Mouse (Mus musculus): ENCODE results near the gene Rin3. TPM values are rescaled to one million over a fixed set of nuclear protein-coding genes. Genes with fewer than 3 reads are reported as not detected.

Rin3 gene
- polyA plus RNA-seq, 1 experiment from 2014 or later = 3.7 TPM

DNA sequence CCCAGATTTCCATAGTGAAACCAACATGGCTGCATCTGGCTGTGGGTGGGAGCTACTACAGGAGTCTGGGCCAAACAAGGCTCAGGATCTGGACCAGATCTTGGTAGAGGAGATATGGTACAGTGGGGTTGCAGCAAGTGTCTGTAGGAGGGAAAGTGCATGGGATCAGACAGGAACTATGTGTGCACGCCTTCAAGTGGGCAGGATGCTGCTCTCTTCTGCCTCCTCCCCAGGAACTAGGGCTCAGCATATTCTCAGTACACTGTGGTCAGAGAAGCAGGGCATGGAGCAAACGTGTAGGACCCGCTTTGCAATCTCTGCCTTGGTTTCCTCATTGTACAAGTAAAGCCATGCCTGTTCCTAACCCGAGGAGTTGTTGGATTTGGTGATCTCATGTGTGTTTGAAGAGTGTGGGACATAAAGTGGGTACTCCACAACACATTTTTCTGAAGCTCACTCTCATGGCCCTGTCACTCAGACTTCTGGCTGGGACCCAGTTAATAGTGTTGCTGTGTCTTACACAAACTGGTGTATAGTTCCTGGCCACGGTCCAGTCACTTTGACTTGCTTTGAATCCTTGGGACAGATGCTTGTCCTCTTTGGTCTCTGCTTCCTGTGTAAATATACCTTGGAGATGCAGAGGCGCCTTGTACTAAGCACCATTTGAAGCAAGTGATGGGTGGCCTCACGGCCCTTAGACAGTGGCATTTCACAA lies 9.8 kb downstream of the Rin3 start:
- Histone ChIP-seq H3K9me3 (no peaks in the 10 kb centered on the region), H3K4me3 (replicated peaks) (no peak overlapping the region), H3K4me2 (replicated peaks) (no peak overlapping the region), H3K36me3 (no peaks in the 10 kb centered on the region), H3K27me3 (no peaks in the 10 kb centered on the region), H3K27ac (no peak overlapping the region), H3K4me1 (replicated peaks) (no peaks in the 10 kb centered on the region), H3K9ac (replicated peaks) (no peak overlapping the region)
- WGBS = 80% methylated on average over 7 of the region's 7 CpGs
- ATAC-seq = no peak

- no peaks in the 10 kb centered on the region for H3K9me3 ChIP-seq
- H3K4me2 ChIP-seq (replicated peaks) = no peak overlapping the region
- ATAC-seq = no peak
- no peaks in the 10 kb centered on the region for H3K27me3 ChIP-seq
- H3K36me3 ChIP-seq = no peaks in the 10 kb centered on the region
- H3K27ac ChIP-seq = no peak overlapping the region
- no peak overlapping the region for H3K9ac ChIP-seq (replicated peaks)
- no peak overlapping the region for H3K4me3 ChIP-seq (replicated peaks)
- WGBS = 75% methylated on average over 5 of the region's 5 CpGs
- 0 out of 2 replicates have a peak, but pooled peaks cover 2% of the 10 kb centered on the region for H3K4me1 ChIP-seq (replicated peaks)
Measured at GRCm38 (mm10) chr12:102294634-102295033, 11.8 kb downstream of the Rin3 start.

DNA sequence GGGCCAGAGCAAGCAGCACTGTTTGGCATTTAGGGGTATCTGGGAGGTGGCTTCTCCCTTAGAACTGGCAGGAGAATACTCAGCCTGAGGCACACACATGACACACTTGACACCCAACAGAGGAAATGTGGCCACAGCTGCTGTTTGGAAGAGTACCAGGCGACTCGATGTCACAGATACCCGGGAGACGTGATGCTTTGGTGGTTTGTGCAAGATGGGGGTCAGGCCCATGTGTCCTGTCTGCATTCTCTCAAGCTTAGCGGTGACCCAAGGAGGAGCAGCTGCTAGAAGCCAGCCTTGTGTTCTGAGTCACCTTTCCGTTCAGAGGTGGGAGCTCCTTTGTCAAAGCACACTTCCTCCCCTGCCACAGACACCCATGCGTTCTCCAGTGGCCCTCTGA lies 12.4 kb downstream of the Rin3 start:
- no peak overlapping the region for H3K27ac ChIP-seq
- H3K4me3 ChIP-seq (replicated peaks) = no peak overlapping the region
- no peak overlapping the region for H3K9ac ChIP-seq (replicated peaks)
- H3K36me3 ChIP-seq = no peaks in the 10 kb centered on the region
- no peak overlapping the region for H3K4me2 ChIP-seq (replicated peaks)
- no peaks in the 10 kb centered on the region for H3K27me3 ChIP-seq
- 78% methylated on average over 7 of the region's 7 CpGs for WGBS
- H3K9me3 ChIP-seq = no peaks in the 10 kb centered on the region
- 0 out of 2 replicates have a peak, but pooled peaks cover 2% of the 10 kb centered on the region for H3K4me1 ChIP-seq (replicated peaks)
- no peak for ATAC-seq

GRCm38 (mm10) chr12:102295662-102296061 lies 12.8 kb downstream of the Rin3 start:
- H3K27ac ChIP-seq = no peak overlapping the region
- no peak for ATAC-seq
- no peaks in the 10 kb centered on the region for H3K36me3 ChIP-seq
- 86% methylated on average over 8 of the region's 8 CpGs for WGBS
- H3K27me3 ChIP-seq = no peaks in the 10 kb centered on the region
- H3K4me2 ChIP-seq (replicated peaks) = no peak overlapping the region
- no peaks in the 10 kb centered on the region for H3K9me3 ChIP-seq
- 0 out of 2 replicates have a peak, but pooled peaks cover 2% of the 10 kb centered on the region for H3K4me1 ChIP-seq (replicated peaks)
- no peak overlapping the region for H3K4me3 ChIP-seq (replicated peaks)
- H3K9ac ChIP-seq (replicated peaks) = no peak overlapping the region

DNA sequence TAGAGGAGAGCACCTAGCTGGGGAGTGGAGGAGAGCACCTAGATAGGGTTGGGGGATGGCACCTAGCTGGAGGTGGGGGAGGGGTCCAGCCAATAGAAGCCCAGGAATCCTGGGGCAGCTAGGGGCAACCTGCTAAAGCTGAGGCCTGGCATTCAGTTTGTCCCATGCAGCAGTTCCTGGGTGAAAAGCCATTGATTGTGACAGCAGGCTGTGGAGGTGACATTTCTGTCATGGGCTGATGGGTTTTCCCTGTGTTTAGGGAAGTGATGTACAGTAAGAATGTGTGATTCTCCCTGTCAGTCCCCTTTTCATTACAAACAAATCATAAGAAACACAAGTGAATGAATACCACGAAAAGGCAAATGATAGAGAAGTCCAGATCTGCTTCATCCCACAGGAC lies 13.5 kb downstream of the Rin3 start:
- no peaks in the 10 kb centered on the region for H3K27me3 ChIP-seq
- ATAC-seq = no peak
- no peak overlapping the region for H3K9ac ChIP-seq (replicated peaks)
- no peak overlapping the region for H3K4me3 ChIP-seq (replicated peaks)
- no peak overlapping the region for H3K4me2 ChIP-seq (replicated peaks)
- 0 out of 2 replicates have a peak, but pooled peaks cover 2% of the 10 kb centered on the region for H3K4me1 ChIP-seq (replicated peaks)
- H3K9me3 ChIP-seq = no peaks in the 10 kb centered on the region
- no peaks in the 10 kb centered on the region for H3K36me3 ChIP-seq
- 74% methylated on average over 1 of the region's 1 CpGs for WGBS
- H3K27ac ChIP-seq = no peak overlapping the region

DNA sequence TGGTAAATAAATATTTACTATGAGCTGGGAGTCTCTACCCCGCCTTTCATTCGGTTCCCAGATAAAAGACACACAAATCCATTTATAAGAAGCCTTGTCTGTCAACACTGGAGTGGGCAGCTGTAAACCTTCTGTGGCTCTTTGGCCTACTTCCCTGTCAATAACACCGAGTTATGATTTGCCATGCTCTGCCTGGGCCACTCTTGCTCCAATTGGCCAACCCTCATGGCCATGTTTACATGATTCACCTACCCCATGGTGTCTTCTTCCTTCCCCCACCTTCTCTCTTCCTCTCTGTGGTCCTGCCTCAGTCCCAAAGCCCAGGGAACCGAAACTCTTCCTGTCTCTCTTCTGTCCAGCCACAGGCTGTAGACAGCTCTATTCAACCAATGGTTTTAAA lies 14.1 kb downstream of the Rin3 start:
- H3K9ac ChIP-seq (replicated peaks) = no peak overlapping the region
- no peak overlapping the region for H3K4me3 ChIP-seq (replicated peaks)
- H3K27ac ChIP-seq = no peak overlapping the region
- no peaks in the 10 kb centered on the region for H3K27me3 ChIP-seq
- no peak overlapping the region for H3K4me2 ChIP-seq (replicated peaks)
- 86% methylated on average over 4 of the region's 4 CpGs for WGBS
- H3K4me1 ChIP-seq (replicated peaks) = 0 out of 2 replicates have a peak, but pooled peaks cover 2% of the 10 kb centered on the region
- no peak for ATAC-seq
- H3K9me3 ChIP-seq = no peaks in the 10 kb centered on the region
- H3K36me3 ChIP-seq = no peaks in the 10 kb centered on the region

DNA sequence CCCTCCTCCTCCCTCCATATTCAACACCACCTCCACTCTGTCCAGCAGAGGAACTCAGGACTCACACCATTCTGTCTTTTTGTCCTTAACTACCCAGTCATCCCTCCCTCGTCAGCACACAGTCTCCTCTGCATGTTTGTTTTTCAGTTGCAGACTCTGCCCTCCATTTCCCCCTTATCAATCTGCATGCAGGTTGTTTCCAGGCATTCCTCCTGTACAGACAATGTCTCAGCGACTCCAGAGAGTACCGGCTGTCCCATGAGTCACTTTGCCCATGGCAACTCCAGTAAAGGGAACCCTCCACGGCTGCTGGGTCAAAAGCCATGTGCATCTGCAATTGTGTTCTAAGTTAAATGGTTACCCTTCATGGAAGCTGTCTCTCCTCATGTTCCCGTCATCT lies 16.4 kb downstream of the Rin3 start:
- H3K9ac ChIP-seq (replicated peaks) = no peak overlapping the region
- WGBS = 72% methylated on average over 5 of the region's 5 CpGs
- H3K27ac ChIP-seq = no peak overlapping the region
- H3K36me3 ChIP-seq = no peaks in the 10 kb centered on the region
- peaks cover 6% of the 10 kb centered on the region; the same call in 1 of the 2 replicates for H3K4me1 ChIP-seq (replicated peaks)
- no peak for ATAC-seq
- no peaks in the 10 kb centered on the region for H3K9me3 ChIP-seq
- H3K4me2 ChIP-seq (replicated peaks) = no peak overlapping the region
- no peaks in the 10 kb centered on the region for H3K27me3 ChIP-seq
- H3K4me3 ChIP-seq (replicated peaks) = no peak overlapping the region

- H3K9ac ChIP-seq (replicated peaks) = no peak overlapping the region
- no peak overlapping the region for H3K4me3 ChIP-seq (replicated peaks)
- ATAC-seq = no peak
- H3K9me3 ChIP-seq = no peaks in the 10 kb centered on the region
- no peaks in the 10 kb centered on the region for H3K36me3 ChIP-seq
- no peak overlapping the region for H3K4me2 ChIP-seq (replicated peaks)
- 71% methylated on average over 1 of the region's 1 CpGs for WGBS
- peaks cover 12% of the 10 kb centered on the region; the same call in 1 of the 2 replicates for H3K4me1 ChIP-seq (replicated peaks)
- H3K27ac ChIP-seq = no peak overlapping the region
- no peaks in the 10 kb centered on the region for H3K27me3 ChIP-seq
Measured at GRCm38 (mm10) chr12:102301585-102301984, 18.7 kb downstream of the Rin3 start.

- Histone ChIP-seq H3K9me3 (no peaks in the 10 kb centered on the region), H3K27me3 (no peaks in the 10 kb centered on the region), H3K36me3 (no peaks in the 10 kb centered on the region), H3K27ac (no peak overlapping the region), H3K4me2 (replicated peaks) (no peak overlapping the region), H3K4me3 (replicated peaks) (no peak overlapping the region), H3K4me1 (replicated peaks) (peaks cover 12% of the 10 kb centered on the region; the same call in 1 of the 2 replicates), H3K9ac (replicated peaks) (no peak overlapping the region)
- no peak for ATAC-seq
- WGBS = 88% methylated on average over 9 of the region's 9 CpGs
Measured at GRCm38 (mm10) chr12:102302322-102302721, 19.5 kb downstream of the Rin3 start.

GRCm38 (mm10) chr12:102302831-102303351 lies 20.0 kb downstream of the Rin3 start:
- ATAC-seq = no peak
- no peaks in the 10 kb centered on the region for H3K27me3 ChIP-seq
- H3K36me3 ChIP-seq = no peaks in the 10 kb centered on the region
- H3K4me2 ChIP-seq (replicated peaks) = no peak overlapping the region
- no peaks in the 10 kb centered on the region for H3K9me3 ChIP-seq
- H3K27ac ChIP-seq = no peak overlapping the region
- H3K9ac ChIP-seq (replicated peaks) = no peak overlapping the region
- 83% methylated on average over 4 of the region's 4 CpGs for WGBS
- peaks cover 16% of the 10 kb centered on the region for H3K4me1 ChIP-seq (replicated peaks)
- H3K4me3 ChIP-seq (replicated peaks) = no peak overlapping the region

DNA sequence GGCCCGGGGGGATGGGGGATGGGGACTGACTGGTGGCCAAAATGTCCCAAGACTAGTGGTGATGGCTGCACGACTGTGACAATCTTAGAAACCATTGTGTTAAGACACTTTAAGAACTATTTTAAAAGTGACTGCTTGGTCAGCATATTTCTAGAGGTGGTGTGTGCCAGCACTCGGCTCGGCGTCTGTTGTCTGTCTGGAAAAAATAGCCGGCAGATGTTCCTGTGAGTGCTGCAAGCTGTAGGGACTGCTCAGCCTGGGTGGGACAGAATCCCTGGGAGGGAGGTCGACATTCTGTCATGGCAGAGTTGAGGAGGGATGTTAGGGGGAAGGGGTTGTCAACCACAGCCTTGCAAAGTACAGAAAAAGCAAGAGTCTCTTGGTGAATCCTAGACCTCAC lies 21.0 kb downstream of the Rin3 start:
- Histone ChIP-seq H3K36me3 (no peaks in the 10 kb centered on the region), H3K4me2 (replicated peaks) (no peak overlapping the region), H3K4me3 (replicated peaks) (no peak overlapping the region), H3K4me1 (replicated peaks) (peaks cover 25% of the 10 kb centered on the region), H3K9ac (replicated peaks) (no peak overlapping the region), H3K27ac (no peak overlapping the region), H3K27me3 (no peaks in the 10 kb centered on the region), H3K9me3 (no peaks in the 10 kb centered on the region)
- 67% methylated on average over 7 of the region's 7 CpGs for WGBS
- no peak for ATAC-seq

DNA sequence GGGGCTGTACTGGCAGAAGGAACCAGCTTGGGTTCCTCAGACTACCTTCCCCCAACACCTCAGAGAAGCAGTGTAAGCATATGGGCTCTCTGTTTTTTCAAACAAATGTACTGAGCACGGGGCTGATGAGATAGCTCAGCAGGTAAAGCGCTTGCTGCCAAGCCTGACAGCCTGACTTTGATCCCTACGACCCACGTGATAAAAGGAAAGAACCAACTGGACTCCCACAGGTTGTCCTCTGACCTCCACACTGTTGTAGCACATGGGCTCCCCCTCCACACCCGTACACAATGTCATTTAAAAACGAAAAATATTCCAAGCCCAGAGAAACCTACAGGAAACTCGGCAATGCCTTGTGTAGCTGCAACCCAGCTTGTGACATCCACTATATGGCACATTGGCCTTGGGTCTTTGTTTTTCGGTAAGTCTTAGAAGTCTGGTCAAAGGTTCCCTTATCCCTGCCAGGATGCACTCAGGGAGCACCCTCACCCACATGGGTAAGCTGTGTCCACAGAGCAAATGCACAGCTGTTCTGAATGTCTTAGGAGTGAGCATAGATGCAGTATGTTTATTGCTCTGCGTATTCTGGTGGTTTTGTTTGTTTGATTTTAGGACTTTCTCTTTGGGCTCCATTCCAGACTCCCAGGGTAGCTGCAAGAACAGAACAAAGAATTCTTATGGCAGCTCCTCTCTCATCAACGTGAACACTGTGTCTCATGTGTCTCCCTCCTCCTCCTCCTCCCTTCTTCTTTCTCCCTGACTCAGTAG lies 22.4 kb downstream of the Rin3 start:
- H3K9me3 ChIP-seq = no peaks in the 10 kb centered on the region
- H3K9ac ChIP-seq (replicated peaks) = no peak overlapping the region
- no peak overlapping the region for H3K27ac ChIP-seq
- H3K36me3 ChIP-seq = no peaks in the 10 kb centered on the region
- no peaks in the 10 kb centered on the region for H3K27me3 ChIP-seq
- peaks cover 23% of the 10 kb centered on the region for H3K4me1 ChIP-seq (replicated peaks)
- no peak for ATAC-seq
- no peak overlapping the region for H3K4me3 ChIP-seq (replicated peaks)
- 70% methylated on average over 10 of the region's 10 CpGs for WGBS
- H3K4me2 ChIP-seq (replicated peaks) = no peak overlapping the region

Data from midbrain, embryonic 13.5 days (tissue).